Mouse (Mus musculus) heart, embryonic 14.5 days (tissue): ENCODE measurements at regions not wholly inside any gene's neighbourhood (a gene's known extent, or its start where the extent isn't known, plus 50 kb on each side); places are given as distances from the start of the nearest gene placed in this dataset. TPM values are rescaled to one million over a fixed set of nuclear protein-coding genes. Genes with fewer than 3 reads are reported as not detected.
A peak's percentile ranks its signal among the peaks of the same experiment; 100 is the strongest.

Experiments used
- ATAC-seq: fragments of 200-750 bp; cut with Nextera tagmentation; 2 replicates; pipeline ENCODE4 v1.8.0; 2017; ENCODE audit warnings: low read depth, moderate TSS enrichment; ENCODE audit not compliant: insufficient number of reproducible peaks, insufficient read depth, low FRiP score
- H3K27ac ChIP-seq, 2 experiments: fragments of 200-500 bp in 1 of 2; fragments of 300-500 bp in 1 of 2; sonication (generic) in 1 of 2; replicated peaks in 1 of 2; 2 replicates each; pipeline ENCODE4 v1.5.1; 2012 to 2014; ENCODE audit warnings: low read depth in 2 of 2, low read length in 2 of 2, control low read depth in 1 of 2, mild to moderate bottlenecking in 1 of 2, mixed read lengths in 1 of 2; ENCODE audit not compliant: control insufficient read depth in 1 of 2, insufficient read depth in 1 of 2
- H3K27me3 ChIP-seq: fragments of 300-500 bp; sonication (generic); 2 replicates; pipeline ENCODE4 v1.6.1; 2014; ENCODE audit warnings: mild to moderate bottlenecking, low read length, control low read depth; ENCODE audit not compliant: control insufficient read depth, insufficient read depth
- H3K36me3 ChIP-seq: fragments of 300-500 bp; sonication (generic); 2 replicates; pipeline ENCODE4 v1.6.1; 2014; ENCODE audit warnings: mild to moderate bottlenecking, control low read depth, low read length, mixed read lengths; ENCODE audit not compliant: control insufficient read depth, insufficient read depth
- H3K4me1 ChIP-seq, 2 experiments: fragments of 200-500 bp in 1 of 2; fragments of 300-500 bp in 1 of 2; sonication (generic) in 1 of 2; 2 replicates each; pipeline ENCODE4 v1.6.1; 2012 to 2014; ENCODE audit warnings: low read length in 2 of 2, control low read depth in 1 of 2, mixed read lengths in 1 of 2; ENCODE audit not compliant: control insufficient read depth in 2 of 2, insufficient read depth in 2 of 2
- H3K4me2 ChIP-seq: fragments of 300-500 bp; sonication (generic); 2 replicates; pipeline ENCODE4 v1.6.1; 2014; ENCODE audit warnings: mild to moderate bottlenecking, low read length
- H3K4me3 ChIP-seq, 2 experiments: fragments of 200-500 bp in 1 of 2; fragments of 300-500 bp in 1 of 2; sonication (generic) in 1 of 2; 2 replicates each; pipeline ENCODE4 v1.5.1; 2012 to 2014; ENCODE audit warnings: low read length in 2 of 2, mild to moderate bottlenecking in 2 of 2, control low read depth in 1 of 2, low read depth in 1 of 2, moderate library complexity in 1 of 2; ENCODE audit not compliant: control insufficient read depth in 1 of 2, insufficient read depth in 1 of 2
- H3K9ac ChIP-seq: fragments of 300-500 bp; sonication (generic); 2 replicates; pipeline ENCODE4 v1.6.1; 2014; ENCODE audit warnings: mild to moderate bottlenecking, low read length
- H3K9me3 ChIP-seq: fragments of 300-500 bp; sonication (generic); 2 replicates; pipeline ENCODE4 v1.6.1; 2016; ENCODE audit warnings: low read length, control low read depth; ENCODE audit not compliant: control insufficient read depth
- WGBS: fragments of 180-500 bp; shearing (Covaris S2); extraction: QIAGEN DNeasy Blood & Tissue Kit; methylation state at CpG from one replicate; pipeline ENCODE4 v1.1.7; 2014; 5-methylcytosine and 5-hydroxymethylcytosine counted together
- microRNA-seq: library from miRNA; unstranded; fragments of <30 nt; microRNA quantifications from one replicate; pipeline ENCODE4, GENCODE M21; 2016

DNA sequence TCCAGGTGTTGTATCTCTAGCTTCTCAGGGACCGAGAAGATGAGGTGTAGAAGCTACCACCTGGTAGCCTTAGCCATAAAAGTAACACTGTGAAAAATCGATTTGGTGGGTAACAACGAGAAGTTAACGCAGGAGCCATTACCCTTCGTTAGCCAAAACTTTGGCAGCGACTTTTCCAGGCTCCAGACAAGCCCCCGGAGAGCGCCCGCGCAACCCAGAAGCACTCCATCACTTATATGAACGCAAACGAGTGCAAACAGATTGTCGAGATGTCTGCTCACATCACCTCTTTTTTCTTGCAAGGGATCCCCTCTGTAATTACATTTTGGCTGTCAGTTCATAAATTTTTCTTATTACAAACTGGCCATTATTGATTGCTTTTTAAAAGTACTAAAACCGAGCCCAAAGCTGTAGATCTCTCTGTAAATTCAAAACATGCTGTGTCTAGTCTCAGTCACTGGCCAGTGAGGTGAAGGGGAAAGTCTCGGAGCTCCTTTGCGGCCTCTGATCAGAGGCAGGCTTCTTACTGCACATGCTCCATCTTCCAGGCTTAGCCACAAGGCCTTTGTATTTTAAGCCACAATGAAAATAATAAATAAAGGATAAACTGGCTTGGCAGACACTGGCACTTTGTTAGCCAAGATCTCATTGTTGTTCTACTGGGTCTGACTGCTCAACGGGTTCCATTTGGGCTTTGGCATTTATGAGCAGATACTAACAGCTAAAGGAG lies 627.9 kb downstream of the Sox6 start:
- no peak for ATAC-seq
- WGBS, result 90% methylated on average over 17 of the region's 17 CpGs
- Histone ChIP-seq H3K36me3 (no peaks in the 10 kb centered on the region), H3K4me1 (peaks cover 23 to 31% of the 10 kb centered on the region in 2 experiments), H3K9ac (no peak overlapping the region), H3K4me2 (no peak overlapping the region), H3K4me3 (no peak overlapping the region), H3K9me3 (no peaks in the 10 kb centered on the region), H3K27ac (0 out of 4 replicates have a peak overlapping the region, but pooled peaks of 1 of the 2 experiments have one; percentile 6), H3K27me3 (no peaks in the 10 kb centered on the region)

DNA sequence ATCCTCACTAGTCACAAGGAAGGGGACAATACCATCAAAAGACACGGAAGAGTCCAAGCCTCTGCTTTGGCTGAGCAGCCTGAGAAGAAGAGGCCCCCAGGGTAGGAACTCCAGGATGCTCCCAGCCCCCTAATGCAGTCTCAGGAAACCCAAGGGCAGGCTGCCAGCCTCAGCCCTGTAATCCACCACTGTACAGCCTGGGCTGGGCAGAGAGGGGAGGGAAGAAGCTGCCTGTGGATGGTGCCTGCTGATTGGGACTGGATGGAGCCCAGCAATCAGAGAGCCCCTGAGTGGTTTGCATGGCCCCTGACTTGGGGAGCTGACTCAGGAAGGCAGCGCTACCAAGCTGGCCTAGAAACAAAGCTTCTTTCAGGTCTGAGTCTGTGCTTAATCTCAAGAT lies 627.1 kb downstream of the Sox6 start:
- Histone ChIP-seq H3K4me1 (peaks cover 23 to 31% of the 10 kb centered on the region in 2 experiments), H3K27me3 (no peaks in the 10 kb centered on the region), H3K36me3 (no peaks in the 10 kb centered on the region), H3K4me2 (no peak overlapping the region), H3K27ac (peak overlapping the region; percentile 47 to 53; a peak in 3 of 4 replicates), H3K9ac (no peak overlapping the region), H3K9me3 (no peaks in the 10 kb centered on the region), H3K4me3 (no peak overlapping the region)
- 58% methylated on average over 2 of the region's 2 CpGs for WGBS
- peak; percentile 70 for ATAC-seq

GRCm38 (mm10) chr7:115415147-115415561 lies 623.4 kb downstream of the Sox6 start:
- Histone ChIP-seq H3K27ac (no peak overlapping the region), H3K9ac (no peak overlapping the region), H3K9me3 (no peaks in the 10 kb centered on the region), H3K4me2 (no peak overlapping the region), H3K36me3 (no peaks in the 10 kb centered on the region), H3K4me1 (peaks cover 13 to 17% of the 10 kb centered on the region in 2 experiments; a peak in 3 of 4 replicates), H3K27me3 (no peaks in the 10 kb centered on the region), H3K4me3 (no peak overlapping the region)
- no peak for ATAC-seq
- WGBS, result 21% methylated on average over 5 of the region's 5 CpGs

Small RNAs in the stretch of these regions (microRNA-seq; reads per million reads assigned to microRNA genes)
- not detected for gene Gm27684
